Mouse (Mus musculus): ENCODE results near the gene Ifih1.

- no peak for TF ChIP-seq FOSL1 (IDR thresholded peaks at IDR 0.05; ENCODE audit: insufficient read depth, low read length, poor library complexity, severe bottlenecking)
- no peak for TF ChIP-seq CTCF (IDR thresholded peaks at IDR 0.05; ENCODE audit: control insufficient read depth, insufficient read depth, insufficient read length)
- no peak for TF ChIP-seq MYOD1 (IDR thresholded peaks at IDR 0.05; ENCODE audit: control insufficient read depth, insufficient read length, low read depth)
- TF ChIP-seq MAX (IDR thresholded peaks at IDR 0.05), result no peak
Measured at GRCm38 (mm10) chr2:62670301-62670700, 24.2 kb upstream of the Ifih1 start.
